Mouse (Mus musculus) liver, postnatal 0 days (tissue): ENCODE measurements around the gene Ppp4r3a.

Source experiments
- CTCF ChIP-seq: sonication (generic); IDR thresholded peaks from 2 replicates; pipeline ENCODE4 v1.5.1; 2016; ENCODE audit warnings: antibody characterized with exemption, low read depth
- EP300 ChIP-seq: IDR thresholded peaks from 2 replicates; pipeline ENCODE4 v1.6.1; 2016; ENCODE audit warnings: antibody characterized with exemption, low read depth, mild to moderate bottlenecking

DNA sequence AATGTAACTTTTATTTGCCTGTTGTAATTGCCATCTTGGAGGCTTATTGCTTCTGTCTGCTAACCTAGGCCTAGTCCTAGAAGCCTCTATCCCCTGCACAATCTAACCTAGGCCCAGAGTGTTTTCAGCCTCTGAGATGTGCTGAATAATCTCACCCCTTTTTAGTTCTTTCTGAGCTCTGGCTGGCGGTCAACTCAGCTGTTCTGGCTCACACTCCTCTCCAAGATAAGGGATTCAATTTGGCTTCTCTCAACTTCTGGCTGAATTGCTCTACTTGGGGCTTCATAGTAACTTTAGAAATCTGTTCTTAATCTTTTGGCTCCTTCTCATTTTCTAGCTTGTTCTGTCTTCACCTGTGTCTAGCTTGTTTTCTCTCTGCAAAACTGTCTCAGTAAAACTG lies 3.9 kb upstream of the Ppp4r3a start:
- no peak for TF ChIP-seq CTCF
- TF ChIP-seq EP300: no peak
